Mouse (Mus musculus) gonadal fat pad, adult 2 months (tissue): ENCODE results near the gene Rab17. TPM values are rescaled to one million over a fixed set of nuclear protein-coding genes. Genes with fewer than 3 reads are reported as not detected.

Source experiments
- DNase-seq: peaks from one replicate; pipeline ENCODE4 v3.0.0-alpha.2; 2012; ENCODE audit warnings: low read depth
- polyA plus RNA-seq: library from polyadenylated mRNA; depleted of rRNA; stranded (reverse); fragments of >200 nt; gene quantifications from 2 replicates; pipeline ENCODE4 v1.2.3, GENCODE M21; 2012

Rab17 gene
- polyA plus RNA-seq, 1 experiment = 15.1 TPM

DNA sequence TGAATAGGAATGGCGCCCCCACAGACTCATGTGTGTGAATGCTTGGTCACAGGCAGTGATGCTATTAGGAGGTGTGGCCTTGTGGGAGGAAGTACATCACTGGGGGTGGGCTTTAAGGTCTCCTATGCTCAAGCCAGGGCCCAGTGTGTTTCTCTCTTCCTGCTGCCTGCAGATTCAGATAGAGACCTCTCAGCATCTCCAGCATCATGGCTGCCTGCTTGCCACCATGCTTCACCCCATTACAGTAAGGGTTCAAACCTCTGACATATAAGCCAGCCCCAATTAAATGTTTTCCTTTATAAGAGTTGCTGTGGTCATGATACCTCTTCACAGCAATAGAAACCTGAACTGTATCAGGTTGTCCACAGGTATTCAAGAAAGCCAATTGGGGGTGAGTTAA is 26.5 kb upstream of the Rab17 start:
- no peak for DNase-seq

DNA sequence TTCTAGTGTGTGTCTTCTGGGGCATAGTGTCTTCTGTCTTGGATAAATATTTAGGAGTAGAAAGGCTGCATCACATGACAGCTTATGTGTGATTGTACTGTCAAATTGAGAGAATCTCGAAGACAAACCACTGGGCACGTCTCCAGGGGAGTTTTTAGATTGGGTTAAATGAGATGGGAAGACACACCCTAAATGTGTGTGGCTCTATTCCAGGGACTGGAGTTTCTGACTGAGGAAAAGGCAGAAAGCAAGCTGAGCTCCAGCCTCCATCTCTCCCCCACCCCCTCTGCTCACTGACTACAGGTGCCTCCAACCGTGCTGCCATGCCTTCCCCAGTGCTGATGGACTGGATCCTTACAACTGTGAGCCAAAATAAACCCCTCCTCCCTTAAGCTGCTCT is 11.9 kb upstream of the Rab17 start:
- DNase-seq = no peak

DNA sequence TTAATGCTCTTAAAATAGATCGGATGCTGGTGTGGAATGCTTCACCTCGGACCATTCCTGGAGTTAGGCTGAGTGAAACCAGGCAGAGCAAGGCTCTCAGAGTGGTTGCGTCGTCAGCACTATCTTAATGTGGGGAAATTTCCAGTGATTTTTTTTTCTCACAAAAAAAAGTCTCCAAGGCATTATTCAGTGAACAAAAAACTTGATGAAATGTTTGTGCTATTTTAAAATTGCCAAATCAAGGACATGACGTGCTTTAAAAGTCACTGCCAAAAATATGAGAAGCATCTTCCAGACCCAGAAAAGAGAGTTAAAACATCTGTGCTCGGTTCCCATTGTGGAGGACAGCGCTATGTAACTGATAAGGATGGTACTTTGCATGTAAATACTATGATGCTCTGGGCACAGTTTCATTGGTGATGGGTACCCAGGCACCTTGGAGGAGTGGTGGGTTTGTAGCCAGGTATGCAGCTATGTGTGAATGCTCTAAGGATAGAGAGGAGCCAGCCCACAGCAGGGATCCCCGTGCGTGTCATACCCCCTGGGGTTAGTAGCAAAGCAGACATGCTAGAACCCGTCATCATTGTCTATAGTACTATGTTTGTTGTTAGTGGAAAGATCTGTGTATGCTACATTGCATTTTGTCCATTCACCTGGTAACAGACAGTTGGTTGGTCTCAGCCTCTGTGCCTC is 11.3 kb upstream of the Rab17 start:
- DNase-seq = no peak

DNA sequence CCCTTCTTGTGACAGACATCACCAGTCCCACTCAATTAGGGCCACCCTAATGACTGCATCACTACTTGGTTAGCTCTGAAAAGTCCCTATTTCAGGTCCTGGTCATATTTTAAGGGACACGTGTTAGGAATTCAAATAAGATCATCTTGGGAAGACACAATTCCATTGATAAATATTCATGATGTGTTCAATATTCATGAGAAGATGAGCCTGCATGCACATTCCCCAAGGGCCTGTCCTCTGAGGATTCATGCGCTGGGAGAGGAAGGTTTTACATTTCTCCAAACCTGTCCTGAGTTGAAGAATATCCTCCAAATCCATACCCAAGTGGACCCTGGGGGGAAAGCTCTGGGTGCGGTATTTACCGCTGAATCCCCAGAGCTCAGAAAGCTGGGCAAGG is 6.5 kb upstream of the Rab17 start:
- DNase-seq = no peak

DNA sequence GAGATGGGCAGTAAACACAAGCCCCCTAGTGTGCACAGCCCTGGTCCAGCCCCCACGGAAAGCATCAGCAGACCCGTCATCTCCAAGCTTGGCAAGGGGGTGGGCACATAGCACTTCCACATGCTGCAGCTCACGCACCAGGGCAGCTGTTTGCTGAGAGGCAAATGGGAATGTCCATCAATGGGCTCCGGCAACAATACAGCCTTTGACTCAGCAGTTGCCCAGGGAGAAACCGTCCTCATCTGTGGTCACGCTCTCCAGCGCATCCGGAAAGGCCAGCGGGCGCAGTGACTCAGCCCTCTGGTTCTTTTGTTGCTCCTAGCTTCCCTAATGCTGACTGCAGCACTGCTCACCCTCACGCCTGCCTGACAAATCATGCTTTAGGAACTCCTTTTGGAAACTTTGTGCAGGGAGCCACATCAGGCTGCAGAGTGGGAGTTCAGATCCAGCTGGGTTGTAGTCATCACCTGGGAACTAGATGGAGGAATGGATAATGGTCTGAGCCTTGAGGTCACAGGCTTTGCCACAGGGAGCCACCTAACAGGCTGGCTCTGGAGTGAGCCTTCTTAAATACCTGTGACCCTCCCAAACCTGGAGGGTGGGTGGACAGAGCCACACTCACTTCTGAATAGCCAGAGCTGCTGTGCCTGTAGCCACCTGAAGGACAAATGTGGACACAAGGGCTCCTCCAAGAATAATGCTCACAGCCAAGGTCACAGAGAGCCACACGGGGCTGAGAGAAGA is 5.6 kb upstream of the Rab17 start:
- no peak for DNase-seq

DNA sequence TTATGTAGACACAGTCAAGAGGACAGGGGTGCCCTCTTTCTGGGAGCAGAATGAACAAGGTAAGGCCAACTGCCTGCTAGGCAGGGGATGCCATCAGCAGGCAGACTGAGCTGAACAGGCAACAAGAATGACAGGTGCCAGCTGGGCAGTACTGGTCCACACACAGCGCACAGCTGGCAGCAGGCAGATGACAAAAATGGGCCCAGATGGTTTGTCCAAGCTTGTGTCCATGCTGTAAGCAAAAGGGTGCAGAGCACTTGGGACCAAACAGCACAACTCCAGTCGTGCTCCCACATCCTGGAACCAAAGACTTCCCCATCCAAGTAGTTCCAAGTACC is 4.1 kb upstream of the Rab17 start:
- DNase-seq = no peak

DNA sequence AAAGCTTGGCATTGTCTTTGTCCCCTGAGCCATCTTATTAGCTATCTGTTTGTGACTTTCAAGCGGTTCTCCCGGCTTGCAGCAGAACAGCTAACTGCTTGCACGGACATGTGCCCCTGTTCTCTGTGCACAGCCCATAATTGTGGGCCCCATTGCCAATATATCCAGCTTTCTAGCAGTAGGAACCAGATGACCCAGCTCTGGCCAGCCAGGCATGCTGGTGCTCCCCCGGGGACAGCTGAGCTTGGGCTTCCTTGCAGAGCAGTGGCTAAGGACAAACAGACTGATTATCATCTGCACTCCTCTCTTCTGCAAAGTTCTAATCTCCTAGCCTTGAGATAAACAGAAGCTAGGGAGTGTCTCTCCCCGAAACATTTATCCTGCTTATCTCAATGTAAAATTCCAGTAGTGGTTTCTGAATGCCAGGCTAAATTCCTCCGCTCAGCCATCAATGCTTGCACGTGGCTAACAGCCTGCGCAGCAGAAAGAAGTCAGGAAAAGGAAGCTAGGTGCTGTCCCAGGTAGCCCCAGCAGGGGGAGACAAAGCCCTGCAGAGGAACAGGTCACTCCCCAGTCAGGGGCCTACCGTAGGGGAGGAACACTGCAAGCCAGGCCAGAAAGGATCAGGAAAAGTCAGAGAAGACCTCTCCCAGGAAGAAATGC is 3.6 kb upstream of the Rab17 start:
- no peak for DNase-seq

DNA sequence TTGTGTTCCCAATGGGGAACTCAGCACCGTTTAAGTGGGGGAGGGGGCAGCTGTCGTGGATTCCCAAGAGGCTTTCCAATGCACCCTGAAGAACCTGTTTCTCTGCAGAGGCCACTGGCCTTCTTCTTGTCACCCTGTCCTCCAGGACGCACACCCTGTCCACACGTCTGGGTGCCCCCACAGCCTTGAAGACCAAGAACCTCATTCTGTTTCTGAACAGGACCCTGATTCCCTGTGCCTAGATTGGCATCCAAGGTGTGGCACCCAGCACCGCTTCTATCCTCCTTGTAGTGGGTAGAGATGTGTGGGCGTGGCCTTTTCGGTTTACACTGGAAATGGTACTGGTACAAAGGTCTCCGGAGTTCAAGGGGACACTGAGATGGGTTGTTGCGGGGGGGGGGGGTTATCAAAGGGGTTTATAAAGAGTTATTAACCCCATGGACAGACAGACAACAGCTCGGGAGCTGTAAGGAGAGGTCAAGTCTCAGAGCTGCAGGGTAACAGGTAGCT is 475 bp upstream of the Rab17 start:
- DNase-seq = no peak

DNA sequence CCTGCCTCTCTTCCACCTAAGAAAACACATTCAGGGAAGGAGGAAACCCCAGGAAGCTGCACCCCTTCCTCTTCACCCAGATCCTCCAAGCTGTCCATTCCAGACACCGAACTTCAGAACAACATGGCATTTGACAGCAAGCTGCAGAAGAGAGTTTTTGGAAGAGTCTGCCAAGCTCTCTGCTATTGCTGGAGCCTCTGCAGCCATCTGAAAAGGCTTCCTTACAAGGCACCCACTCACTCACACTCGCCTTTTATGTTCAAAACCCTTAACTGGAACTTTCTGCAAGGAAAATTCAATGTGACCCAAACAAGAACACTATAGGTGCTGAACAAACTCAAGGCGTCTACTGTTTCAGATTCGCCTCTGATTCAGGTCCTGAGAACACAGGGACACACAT is 812 bp downstream of the Rab17 start:
- no peak for DNase-seq

DNA sequence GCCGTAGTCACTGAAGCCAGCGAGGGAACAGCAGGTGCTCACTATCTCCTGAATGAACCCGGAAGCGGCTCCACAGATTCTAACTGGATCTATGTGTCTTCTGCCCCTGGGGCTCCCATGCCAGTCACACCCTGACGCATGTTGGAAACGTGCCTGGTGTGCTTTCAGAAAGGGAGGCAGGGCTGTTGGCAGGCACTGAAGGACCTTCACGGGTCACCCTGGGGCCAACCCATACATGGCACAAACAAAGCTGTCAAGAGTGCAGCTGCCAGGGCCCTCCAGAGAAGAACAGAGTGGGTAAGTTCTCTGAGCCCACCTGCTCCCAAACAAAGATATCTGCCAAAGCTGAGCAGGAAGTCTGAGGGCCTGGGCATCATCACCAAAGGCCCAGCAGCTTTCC is 1.9 kb downstream of the Rab17 start:
- DNase-seq = no peak

DNA sequence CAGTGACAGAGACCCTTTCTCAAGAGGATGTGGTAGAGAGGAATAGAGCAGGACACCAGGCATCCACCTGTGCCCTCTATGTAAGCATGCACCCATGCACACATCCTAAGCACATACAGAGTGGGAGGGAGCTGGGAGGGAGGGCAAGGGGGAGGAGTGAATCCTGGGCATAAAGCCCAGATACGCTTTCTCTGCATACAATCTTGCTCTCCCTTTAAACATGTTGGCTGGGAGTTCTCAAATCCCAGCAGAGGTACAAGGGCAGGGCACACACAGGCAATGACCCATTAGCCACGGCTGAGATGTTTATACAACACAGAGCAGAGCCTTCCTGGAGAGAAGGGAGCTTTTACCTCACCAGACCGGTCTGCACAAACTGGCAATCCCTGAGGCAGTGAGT is 6.5 kb downstream of the Rab17 start:
- DNase-seq = no peak

DNA sequence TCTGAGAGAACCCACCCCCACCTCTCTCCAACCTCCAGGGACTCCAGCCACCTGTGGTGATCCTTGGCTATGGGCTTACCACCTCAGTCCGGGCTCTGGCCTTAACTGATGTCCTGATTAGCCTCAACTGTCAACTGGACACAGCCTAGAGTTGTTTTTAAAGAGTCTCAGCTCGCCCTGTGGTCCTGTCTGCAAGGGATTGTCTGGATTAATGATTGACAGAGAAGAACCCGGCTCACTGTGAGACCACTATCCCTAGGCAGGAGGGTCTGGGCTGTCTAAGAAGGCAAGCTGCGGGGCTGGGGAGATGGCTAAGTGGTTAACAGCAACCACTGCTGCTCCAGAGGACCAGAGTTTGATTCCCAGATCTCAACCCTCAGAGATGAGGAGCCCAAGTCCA is 6.9 kb downstream of the Rab17 start:
- DNase-seq = no peak

DNA sequence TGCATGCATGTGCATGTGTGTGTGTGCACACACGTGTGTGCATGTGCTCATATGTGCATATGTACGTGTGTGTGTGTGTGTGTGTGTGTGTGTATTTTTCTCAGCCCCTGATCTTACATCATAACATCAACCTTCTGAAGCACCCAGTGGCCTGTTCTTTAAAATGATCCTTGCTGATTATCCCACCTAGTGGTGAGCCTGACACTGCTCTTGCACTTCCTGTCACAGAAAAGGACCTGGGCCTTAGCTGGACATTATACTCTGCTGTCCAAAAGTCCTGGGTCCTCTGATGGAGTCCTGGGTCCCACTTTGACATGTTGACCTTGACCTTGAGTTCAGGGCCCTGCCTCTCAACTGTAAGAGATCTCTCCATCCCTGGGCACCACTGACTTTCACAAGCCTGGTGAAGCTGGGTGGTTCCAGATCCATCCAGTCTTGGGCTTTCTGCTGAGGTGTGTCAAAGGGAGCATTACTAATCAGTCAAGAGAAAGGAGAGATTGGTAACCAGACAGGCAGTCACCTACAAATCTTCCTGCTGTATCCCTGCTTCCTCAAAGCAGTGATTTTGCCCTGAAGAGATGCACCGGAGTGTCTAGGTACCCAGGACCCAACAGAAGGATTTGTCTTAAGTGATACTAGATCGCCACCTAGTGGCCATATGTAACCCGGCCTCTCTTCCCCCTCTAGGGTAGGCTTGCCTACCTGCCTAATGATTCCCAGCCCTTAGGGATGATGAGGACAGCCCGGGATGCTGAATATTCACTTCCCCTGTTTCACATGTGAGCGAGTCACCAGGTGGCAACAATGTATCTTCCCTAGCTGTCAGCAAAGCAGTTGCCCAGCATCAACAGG is 13.0 kb downstream of the Rab17 start:
- no peak for DNase-seq

DNA sequence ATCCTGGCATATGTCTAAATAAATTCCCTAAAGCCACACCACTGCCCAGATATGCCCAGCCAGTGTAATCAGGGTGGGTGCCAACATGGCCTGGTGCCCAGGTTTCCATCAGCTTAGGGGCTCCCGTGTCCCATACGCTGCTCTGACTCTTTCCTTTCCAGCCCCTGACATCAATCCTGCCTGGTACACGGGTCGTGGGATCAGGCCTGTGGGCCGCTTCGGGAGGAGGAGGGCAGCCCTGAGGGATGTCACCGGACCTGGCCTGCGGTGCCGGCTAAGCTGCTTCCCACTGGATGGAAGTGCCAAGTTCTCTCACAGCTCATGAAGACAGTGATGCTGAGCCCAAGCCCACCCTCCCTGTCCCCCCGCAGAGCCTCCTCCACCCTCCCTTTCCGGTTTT is 15.8 kb downstream of the Rab17 start:
- no peak for DNase-seq

DNA sequence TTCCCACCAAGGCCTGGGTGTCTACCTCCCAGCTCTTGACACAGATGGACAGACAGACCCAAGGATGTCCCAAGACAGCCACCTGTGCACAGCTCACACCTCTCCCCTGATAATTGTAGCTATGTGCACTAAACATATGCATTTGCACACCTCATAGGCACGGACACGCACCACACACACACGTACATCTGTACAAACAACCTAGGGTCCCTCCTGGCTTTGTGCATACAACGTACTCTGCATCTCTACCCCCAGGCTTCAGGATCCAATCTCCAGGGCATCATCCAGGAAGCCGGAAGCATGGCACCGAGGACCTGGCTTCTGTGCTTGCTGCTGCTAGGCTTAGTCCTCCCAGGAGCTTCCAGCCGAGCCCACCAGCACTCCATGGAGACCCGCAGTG is 16.7 kb downstream of the Rab17 start, which contains the start of gene Prlh:
TSS of gene Prlh (plus strand) at position 301 of the 400 bp plus-strand sequence.
- no peak for DNase-seq

DNA sequence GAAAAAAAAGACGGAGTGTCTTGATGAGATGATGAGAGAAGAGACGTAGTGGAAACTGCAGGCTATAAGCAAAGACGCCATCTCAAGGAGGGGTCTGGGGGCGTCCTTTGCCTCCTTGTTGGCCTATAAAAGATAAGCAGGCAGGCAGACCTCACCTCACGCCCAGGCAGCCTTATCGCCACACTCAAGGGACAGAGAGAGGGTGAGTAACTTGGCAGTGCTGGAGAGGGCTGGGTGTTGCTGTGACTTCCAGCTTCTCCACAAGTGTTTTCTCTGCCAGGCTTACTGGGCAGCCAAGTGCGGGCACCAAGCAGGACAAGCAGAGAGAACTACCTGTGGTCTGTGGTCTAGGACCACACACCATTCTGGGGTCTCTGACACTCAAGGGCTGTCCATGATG is 17.8 kb downstream of the Rab17 start:
- no peak for DNase-seq

DNA sequence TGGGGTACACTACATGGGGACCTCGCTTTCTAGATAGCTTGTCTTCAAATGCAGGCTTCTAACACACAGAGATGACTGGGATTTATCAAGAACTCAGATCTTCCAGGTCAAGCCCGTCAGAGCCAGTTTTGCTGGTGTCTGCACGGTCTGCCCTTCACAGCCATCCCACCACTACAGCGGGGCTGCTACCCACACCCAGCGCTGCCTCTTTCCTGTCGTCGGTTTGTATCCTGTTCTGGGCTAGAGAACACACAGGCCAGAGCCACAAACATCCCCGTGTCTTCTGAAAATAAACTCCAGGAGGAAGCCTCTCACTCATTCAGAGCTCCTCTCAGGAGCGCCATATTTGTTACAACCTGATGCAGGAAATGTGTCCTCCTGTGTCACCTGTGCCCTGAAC is 20.2 kb downstream of the Rab17 start:
- DNase-seq = no peak

DNA sequence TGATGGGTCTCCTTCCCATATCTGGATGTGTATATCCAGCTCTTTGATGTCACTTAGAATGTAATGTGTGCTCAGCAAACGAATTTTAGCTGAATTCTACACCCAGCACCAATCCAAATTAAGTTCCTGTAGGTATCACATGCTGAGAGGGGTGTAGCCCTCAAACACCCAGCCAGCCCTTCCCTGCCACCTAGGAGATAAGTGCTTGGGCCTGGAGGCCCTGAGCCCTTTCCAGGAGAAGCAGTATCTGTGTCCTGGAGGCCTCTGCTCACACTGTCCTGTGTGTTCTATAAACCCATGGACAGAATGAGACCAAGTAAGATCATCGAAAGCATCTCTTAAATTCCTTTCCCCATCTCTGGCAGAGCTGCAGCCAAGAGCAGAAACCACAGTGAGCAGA is 22.2 kb downstream of the Rab17 start:
- DNase-seq = no peak

DNA sequence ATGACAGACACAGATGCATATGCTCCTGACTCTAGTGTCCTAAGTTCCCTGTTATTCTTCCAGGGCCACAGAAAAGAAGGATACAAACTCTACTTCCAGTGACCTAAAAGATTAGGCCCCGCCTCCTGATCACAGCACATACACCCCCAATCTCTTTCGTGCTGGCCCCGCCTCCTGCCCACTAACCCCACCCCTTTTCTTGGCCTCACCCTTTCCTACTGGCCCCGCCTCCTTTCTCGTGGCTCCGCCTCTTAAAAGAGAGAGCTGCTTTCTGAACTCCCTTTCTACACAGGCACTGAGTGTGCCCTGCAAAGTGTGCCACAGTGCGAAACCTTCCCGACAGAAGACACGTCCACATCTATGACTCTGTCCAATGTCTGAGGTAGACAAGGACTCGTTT is 24.3 kb downstream of the Rab17 start:
- DNase-seq = no peak

DNA sequence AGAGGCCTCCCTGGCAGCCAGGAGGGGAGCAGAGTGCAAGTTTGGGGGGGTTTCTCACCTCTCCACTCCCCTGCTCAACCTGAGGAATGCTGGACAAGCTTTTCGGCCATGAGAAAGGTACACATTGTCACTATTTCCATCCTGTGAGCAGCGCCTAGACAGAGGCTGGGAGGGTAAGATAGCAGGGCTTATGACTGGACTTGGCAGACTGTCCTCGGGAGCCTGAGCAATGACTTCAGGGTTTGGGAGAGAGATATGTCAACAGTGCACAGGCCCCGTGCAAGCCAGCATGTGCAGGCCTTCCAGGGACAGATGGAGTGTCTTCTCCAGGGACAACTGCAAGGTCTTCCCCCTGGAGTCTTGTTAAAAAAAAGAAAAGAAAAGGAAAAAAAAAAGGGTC is 29.5 kb downstream of the Rab17 start:
- no peak for DNase-seq

DNA sequence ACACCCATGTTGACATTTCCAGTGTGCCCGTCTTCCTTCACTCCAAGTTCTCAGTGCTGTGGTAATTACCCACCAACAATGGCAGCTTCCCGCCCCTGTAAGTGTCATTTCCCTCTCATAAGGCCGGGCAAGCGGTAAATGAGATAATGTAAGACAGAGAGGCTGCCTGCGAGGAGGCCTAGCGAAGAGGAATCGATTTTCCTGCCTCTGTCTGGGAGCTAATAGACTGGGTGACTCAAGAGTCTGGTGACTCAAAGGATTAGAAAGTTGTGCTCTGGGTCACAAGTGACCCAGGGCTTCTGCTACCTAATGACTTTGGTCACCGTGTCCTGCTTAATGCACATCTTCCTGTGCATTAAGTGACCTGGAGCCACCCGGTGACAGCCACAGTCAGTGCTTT is 32.5 kb downstream of the Rab17 start:
- no peak for DNase-seq

DNA sequence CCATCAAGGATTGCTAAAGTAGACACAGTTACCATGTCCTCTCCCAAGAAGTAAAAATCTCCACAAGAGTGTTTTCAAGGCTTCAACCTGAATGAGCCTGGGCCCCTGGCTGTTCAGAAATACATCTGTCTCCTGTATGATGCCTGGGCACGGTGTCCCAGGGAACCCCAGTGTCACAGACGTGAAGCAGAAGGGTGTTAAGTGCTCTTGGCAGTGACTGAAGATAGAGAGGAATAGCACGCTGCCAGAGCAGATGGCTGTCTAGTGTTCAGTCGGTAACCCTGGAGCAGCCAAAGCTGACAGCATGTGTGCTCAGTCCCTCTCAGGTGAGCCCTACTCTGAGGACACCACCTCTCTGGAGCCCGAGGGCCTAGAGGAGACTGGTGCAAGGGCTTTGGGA is 36.5 kb downstream of the Rab17 start:
- DNase-seq = no peak
